Mouse (Mus musculus): ENCODE results near the gene Nsg1. TPM values are rescaled to one million over a fixed set of nuclear protein-coding genes. Genes with fewer than 3 reads are reported as not detected.

The Nsg1 gene
- 10 to 100 TPM; 24.7 to 26.1 TPM for total RNA-seq (2021)
- long read RNA-seq, experiment 1, partial matches to known transcripts = 1 of 3 reads
- long read RNA-seq, experiment 1, other reads (novel, unspliced or antisense) = 0 of 3 reads
- long read RNA-seq, experiment 2, partial matches to known transcripts = 0 of 2 reads
- long read RNA-seq, experiment 2, other reads (novel, unspliced or antisense) = 0 of 2 reads

DNA sequence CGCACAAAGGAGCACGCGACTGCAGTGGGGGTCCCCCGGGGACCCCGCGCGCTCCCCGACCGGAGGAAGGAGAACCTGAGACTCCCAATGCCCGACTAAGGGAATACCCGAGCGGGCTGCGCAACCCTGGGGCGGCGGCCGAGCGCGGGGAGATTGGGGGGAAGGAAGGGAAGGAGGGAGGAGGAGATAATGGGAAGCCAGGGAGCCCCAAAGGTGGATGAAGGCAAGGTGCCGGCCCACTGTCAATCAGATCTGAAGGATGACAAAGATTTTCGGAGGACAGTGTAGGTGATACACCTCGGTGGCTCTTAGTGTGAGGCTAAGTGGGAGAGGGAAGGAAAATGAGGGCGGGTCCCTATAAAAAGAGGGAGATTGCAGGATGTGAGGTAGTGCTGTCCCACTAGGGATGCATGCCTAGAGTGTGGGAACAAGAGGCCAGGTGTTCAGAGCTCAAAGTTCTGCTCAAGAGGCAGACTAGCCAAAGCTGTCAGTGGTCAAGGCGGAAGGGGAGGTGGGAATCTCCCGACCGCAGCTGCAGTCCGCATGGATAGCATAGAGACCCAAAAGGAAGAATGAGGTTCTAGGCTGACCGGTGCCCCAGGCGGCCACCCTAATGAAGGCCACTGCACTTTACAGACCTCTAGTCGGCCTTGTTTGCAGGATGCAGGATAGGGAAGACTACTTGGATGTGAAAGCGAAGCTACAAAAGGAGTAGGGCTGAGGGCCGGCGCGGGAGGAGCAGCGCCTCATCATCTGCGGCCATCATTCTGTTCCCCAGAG, at the start of gene Nsg1:
TSS of gene Nsg1 (minus strand) at position 274 of the 780 bp plus-strand sequence.
- no peak for DNase-seq (ENCODE audit: low spot score in 2 of 2)

DNA sequence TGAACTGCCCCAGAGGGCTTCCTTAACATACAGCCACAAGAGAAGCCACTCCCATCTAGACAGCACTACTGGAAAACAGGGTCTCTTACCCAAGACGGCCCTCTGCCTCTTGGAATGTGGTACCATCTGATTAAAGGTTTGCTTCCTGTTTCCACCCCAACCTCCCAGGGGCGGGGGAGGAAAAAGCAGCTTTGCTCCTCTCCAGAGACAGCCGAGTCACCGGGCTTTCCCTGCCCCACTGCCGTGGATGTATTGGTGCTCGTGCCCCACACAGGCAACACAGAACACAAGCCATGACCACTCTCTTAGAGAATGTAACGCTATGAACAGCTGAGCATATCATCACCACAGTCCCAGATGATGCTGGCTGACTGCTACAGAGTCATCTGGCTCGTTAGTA, 49.3 kb upstream of the Nsg1 start:
- no peak for DNase-seq (ENCODE audit: low spot score in 2 of 2)

DNA sequence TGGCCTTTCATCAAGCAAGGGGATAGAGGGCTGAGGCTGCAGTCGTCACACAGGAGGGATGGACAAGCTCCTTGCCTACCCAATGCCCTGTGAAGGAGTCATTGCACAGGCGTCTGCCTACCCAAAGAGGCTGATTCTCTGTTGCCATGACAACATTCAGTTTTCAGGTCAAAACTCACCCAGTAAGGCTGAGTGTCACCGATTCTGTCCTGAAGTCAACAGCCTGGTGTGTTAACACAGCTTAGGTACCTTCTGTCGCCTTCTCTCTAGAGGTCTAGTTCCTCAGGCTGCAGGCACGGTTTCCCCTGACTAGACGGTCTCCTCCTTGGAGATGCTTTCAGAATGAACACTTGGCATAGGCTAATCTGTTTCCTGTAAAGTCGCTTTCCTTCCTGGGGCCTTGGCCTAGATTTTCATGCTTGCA, 45.6 kb upstream of the Nsg1 start:
- no peak for DNase-seq (ENCODE audit: low spot score in 2 of 2)

DNA sequence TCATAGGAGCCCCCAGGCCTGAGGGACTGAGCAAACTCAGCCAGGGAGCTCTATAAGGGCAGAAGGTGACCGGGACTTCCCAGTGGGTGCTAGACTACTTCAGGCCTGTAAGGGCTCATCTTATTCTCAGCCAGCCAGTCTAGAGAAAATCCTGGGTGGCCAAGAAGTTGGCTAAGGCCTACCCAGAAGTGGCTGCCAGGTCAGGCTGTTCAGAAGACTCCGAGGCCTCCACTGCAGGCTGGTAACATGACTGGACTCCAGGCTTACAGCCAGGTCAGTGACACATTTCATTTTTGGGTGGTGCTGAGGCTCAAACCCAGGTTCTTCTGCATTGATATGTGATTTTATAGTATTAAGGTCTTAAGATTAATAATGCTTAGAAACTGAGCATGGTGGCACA, 40.0 kb upstream of the Nsg1 start:
- DNase-seq (ENCODE audit: low spot score in 2 of 2) = no peak

DNA sequence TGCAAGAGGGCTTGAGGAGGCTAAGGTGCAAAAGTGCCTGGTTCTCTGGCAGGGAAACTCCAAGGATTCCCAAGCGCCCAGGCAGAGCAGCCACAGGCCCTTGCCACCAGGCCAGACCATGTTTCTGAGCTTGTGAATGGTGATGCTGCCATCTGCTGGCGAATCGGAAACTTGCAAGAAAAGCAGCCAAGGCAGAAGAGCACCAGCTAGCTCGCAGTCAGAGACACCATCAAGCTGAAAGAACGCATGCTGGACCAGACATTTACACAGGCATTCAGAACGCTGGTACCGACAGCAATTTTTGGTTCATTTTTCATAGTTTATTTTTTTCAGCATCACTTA, 37.7 kb upstream of the Nsg1 start:
- peak; percentile 63 to 77 for DNase-seq (ENCODE audit: low spot score in 2 of 2)

DNA sequence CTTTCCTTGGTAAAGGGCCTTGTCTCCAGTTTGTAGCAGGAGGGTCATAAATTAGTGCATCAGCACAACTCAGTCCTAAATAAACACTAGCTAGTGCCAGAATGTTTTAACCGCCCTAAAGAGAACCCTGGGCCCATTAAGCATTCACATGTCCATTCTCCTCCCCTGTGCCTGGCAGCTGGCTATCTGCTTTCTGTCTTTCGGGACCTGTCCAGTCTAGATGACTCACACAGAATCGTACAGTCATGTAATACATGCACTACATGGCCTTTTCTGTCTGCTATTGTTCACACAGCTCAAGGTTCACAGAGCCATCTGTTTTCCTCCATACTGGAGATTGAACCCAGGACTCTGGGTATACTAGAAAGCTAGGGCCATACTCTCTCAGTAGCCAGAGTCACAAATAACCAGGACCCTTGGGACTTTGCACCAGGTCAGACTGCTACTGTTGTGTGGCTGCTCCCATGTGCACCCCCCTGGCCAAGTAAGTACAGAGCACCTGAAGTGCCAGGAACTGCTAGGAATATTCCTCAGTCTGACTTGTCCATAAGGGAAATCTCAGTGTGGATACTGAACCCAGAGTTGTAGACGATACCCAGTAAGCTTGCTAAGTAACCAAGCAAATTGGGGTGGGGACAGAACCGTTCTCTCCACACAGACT, 37.2 kb upstream of the Nsg1 start:
- no peak for DNase-seq (ENCODE audit: low spot score in 2 of 2)

DNA sequence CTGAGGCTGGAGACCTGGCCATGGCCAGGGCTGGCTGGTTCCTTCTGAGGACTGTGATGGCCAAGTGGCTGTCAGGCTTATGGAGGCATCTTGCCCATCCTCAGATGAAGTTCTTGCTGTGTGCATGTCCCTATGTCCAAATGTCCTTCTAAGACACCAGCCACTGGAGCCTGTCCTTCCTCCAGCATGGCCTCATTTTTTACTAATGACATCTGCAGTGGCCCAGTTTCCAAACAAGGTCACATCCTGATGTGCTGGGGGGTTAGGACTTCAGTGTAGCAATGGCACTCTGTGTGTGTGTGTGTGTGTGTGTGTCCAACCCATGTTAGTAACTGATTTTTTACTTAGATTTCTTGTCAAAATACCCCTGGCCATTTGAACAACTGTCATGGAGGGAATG, 36.2 kb upstream of the Nsg1 start:
- DNase-seq (ENCODE audit: low spot score in 2 of 2) = no peak

DNA sequence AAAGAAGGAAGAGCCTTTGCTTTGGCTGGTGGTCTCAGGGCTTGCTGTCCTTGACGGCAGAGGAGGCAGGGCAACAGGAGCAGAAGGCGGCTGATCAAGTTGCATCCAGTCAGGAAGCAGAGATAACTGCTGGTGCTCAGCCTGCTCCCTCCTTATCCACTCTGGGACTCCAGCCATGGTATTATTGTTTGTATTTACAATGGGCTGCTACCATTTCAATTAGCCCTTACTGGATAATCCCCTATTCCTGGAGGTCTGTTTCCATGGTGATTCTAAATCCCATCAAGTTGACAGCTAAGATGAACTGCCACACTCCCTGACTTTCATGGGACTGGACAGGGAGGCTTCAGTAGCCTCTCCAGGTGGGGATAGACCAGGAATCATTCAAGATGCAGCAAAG, 35.2 kb upstream of the Nsg1 start:
- DNase-seq (ENCODE audit: low spot score in 2 of 2) = no peak

DNA sequence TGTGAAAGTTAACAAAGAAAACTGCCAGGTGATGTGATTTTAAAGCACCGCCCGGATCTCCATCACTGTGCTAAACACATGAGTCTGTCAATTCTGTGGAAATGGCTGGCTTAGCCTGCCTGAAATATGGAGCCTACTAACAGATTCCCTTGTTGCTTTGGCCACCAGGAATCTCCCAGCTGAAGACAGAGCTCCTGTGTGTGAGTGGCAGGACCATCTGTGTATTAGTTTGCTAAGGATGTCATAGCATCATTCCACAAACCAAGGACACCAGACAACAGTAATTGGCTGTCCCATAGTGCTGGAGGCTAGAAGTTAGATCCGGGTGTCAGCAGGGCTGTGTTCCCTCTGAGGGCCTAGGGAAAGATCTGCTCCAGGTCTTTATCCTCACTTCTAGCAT, 31.2 kb upstream of the Nsg1 start:
- DNase-seq (ENCODE audit: low spot score in 2 of 2) = no peak

DNA sequence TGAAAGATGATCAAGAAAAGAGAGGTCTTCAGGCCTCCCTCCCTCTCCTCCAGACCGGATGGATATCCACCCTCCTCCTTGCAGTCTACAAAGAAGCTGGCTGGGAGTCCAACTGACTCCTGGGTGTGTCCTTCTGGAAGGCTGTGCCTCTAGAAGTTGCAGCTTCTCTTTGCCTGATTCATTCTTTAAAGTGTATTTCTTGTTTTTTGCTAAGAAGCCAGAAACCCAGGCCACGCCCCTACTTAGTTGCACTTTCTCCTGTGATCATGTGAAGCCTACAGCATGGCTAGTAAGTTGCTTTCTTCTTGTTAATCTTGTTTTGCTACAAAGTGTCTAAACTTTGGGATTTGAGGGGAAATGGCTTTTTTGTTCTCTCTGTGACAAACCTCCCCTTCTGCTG, 27.3 kb upstream of the Nsg1 start:
- DNase-seq (ENCODE audit: low spot score in 2 of 2) = no peak

DNA sequence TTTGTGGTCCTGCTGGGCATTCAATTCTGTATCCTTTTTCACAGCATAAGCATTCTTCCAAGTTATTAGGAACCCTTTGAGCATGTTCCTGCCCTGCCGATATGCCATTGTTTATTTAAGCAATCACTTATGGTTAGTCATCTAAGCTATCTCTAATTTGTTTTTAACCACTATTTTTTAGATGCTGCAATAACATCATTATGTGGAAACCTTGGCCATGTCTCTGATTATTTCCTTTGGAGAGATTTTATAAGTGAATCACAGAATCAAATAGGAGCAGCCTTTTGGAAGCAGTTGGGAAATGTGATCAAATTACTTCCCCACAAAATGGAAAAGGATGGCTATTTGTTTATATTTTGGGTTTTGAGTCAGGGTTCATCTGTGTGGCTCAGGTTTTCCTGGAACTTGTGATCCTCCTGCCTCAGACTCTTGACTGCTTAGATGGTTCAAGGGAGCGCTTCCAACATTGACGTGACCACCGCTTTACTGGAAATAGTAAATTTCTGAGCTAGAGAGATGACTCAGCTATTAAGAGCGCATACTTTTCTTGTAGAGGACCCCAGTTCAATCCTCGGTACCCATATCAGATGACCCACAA, 25.1 kb upstream of the Nsg1 start:
- DNase-seq (ENCODE audit: low spot score in 2 of 2) = no peak

DNA sequence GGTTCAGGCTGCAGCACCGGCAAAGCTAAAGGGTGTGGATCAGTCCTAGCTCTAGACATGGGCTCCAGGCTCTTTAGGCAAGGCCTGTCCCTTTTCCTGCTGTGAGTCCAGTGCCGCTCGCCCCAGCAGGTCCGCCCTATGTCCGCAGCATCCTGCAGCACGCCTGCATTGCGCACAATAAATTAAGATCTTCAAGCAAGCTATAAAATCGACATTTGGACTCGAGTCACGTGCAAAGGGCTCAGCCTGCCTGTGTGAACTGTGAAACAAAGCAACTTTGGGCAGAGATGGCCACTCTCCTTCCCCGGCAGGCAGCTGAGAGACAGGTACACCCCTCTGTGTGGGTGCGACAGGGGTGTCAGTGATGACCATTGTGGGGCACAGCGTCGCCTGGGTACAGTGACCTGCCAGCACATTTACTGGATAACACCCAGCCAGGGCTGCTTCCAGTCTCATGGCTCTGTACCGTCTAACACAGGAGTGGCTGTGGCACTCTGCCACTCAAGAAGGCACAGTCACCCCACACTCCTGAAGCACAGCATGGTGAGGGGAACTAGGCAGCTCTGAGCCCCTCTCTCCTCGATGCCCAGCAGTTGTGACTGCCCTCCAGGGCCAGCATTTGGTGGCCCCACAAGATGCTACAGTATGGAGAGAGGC, 14.7 kb upstream of the Nsg1 start:
- DNase-seq (ENCODE audit: low spot score in 2 of 2) = no peak

DNA sequence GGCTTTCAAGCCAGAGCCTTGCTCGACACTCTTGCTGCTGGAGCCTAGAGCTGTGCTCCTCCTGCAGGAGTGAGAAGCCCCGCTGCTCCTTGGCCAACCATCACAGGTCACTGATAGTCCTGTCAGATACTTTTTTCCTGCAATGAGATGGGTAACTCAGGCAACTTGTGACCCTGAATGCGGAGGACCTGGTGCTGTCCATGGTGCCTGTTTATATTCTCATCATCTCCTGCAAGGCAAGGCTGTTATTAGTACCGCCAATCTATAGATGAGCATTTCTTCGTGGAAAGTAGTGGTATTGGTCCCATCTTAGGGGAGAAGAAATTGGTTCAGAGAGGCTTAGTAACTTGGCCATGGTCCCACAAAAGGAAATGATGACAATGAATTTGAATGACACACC, 14.1 kb upstream of the Nsg1 start:
- no peak for DNase-seq (ENCODE audit: low spot score in 2 of 2)

DNA sequence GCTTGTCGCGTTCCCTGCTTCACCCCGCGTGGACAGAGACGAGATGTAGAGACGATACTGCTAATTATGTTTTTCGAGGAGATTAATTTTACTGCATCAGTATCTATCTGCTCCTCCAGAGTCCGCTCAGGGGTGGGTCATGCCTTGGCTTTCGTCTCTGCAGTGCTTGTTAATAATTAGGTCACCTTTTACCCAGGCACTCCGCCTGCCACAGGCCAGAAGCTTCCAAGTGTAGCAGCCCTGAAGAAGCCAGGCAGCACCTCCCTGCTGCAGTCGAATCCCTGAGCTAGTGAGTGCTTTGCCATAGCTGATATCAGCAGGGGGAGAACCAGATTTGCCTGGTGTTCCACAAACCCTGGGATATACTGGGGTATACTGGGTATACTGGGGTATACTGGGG, 8.8 kb upstream of the Nsg1 start:
- DNase-seq (ENCODE audit: low spot score in 2 of 2) = no peak

DNA sequence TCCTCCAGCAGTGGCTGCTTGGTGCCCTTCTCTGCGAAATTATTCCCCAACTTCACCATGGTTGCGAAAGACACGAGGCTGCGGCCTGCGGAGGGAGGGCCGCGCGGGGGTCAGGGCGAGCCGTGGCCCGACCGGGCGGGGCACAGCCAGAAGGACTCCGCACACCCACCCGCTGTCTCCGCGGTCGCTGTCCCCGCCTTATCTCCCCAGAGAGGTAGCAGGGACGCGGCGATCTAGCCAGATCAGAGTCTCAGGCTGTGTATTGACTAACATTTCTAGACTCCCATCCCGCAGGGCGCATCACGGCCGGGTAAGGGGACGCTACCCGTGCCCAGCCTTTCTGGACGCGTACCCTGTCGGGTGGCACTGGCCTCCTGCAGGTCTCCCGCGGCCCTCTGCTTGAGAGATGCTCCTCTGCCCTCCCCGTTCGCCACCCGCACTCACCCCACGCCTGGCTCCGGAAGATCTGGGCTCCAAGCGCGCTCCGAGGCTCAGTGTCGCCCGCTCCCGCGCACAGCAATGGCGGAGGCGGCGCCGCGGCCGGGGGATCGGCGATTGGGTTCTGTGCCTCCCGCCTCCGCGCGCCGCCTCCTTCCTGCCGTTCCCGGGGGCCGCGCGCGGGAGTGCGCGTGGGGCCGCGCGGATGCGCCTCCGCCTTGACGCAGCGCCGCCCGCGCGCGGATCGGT, 617 bp downstream of the Nsg1 start:
- peak; percentile 36 to 69 for DNase-seq (ENCODE audit: low spot score in 2 of 2)

DNA sequence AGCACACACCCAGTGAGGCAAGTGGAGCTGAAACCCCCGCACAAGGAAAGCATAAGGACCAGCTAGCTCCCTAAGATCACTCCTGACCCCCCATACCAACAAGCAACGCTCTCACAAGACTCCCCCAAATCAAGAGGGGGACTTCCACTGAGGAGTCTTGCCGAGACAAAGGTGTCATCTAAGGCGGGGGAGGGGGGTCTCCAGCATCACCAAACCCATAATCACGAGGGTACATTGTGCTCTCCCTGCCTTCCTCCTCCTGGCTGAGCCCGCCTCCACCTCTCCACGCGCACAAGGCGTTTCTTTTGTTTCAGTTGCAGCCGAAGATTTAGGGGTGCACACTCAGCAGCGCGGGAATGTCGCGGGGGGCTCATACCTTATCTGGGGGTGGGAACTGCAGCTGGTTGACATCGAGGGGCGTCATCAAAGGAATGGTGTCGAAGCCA, 1.2 kb downstream of the Nsg1 start:
- no peak for DNase-seq (ENCODE audit: low spot score in 2 of 2)

DNA sequence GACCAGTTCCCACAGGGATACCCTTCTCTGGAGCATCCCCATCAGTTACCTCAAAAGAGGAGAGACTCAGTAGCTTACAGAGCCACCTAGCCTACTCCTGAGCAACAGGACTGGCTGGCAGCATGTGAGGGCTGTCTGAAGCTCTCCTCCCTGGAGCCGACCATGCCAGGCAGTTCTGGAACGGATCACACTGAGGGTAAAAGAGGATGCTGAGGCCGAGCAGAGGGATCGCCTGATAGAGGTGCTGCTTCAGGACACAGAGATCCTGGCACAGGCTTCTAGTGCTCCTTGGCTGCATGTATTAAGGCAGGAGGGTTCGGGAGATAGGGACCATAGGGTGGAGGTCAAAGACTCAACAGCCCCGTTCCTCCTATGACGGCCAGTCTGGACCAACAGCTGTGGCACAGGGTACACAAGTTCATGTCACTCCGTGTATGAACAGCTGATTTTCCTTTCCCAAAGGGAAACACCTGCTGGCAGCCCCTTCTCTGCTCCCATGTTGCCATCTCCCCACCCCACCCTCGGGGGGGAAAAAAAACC, 2.2 kb downstream of the Nsg1 start:
- no peak for DNase-seq (ENCODE audit: low spot score in 2 of 2)

DNA sequence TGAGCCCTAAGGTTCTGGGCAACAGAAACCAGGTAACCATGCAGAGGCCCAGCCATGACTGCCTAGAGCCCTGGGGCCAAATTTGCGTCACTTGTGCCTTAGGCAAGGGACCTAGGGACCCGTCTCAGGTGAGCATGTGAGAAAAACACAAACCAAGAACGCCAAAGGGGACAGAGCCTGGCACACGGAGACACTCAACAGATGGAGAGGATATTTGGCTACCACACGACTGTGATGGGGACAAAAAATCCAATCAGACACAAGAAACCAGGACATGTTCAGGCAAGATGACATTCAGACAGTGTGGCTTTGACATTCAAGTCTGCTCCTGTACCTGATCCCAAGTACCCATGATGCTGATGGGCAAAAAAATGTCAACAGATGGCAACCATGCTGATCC, 6.1 kb downstream of the Nsg1 start:
- no peak for DNase-seq (ENCODE audit: low spot score in 2 of 2)

DNA sequence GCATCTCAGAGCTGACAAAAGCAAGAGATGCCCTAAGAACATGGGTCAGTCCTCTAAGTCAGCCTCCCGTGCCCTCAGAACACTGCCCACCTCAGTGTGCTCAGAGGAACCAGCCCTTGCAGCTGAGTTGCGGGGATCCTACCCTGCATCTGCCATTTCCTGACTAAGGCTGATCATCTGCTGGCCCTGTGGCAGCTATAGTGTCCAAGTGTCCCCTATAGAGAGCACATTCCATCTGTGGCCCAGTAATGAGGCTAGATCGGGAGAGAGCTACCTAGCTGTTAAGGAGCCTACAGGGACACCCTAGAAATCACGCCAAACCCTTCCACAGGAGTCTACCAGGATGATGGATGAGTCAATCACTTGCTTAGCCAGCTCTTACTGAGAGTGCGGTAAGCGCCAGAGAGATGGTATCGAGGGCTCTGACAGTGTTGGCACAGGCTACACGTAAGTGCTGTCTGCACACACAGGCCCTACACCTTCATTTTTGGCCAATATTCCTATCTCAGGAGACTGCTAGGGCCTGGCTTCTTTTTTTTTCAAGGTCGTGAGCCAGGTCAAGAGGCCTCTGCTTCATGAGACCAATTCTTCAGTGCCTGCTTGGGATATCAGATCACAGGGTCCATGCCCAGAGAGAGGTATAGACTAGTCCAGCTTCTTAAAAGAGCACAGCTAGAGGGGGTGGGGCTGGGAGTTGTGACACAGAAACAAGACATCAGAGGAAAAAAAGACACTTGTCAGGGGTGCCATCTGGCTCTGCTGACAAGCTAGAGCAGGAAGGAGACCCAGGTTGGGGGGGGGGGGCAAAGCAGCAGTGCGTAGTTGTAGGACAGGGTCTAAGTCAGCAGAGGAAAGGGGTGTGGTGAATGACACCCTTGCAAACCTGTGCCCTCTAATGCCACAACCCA, 7.3 kb downstream of the Nsg1 start:
- no peak for DNase-seq (ENCODE audit: low spot score in 2 of 2)

DNA sequence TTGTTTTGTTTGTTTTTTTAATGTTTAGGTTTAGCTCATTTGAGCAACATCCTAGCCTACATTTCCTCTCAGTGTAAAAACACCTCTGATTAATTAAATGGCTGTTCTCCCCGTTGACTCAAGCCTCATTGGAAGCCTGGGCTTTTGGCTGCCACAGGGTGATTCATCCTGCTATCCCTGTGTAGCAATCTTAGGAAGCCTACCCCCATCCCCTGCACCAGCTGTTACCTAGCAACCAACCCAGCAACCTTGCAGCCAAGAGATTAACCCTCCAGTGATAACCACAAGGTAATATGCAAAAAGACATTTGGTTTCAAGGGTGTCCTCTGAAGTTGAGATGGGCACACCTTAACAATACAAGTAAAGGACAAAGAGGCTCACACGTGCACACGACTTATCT, 8.4 kb downstream of the Nsg1 start:
- no peak for DNase-seq (ENCODE audit: low spot score in 2 of 2)

Data from gastrocnemius, postnatal 4 days (tissue).